Mouse (Mus musculus) layer of hippocampus, adult 18-20 months (tissue): ENCODE results near the gene Tiam1. TPM values are rescaled to one million over a fixed set of nuclear protein-coding genes. Genes with fewer than 3 reads are reported as not detected.

Source experiments
- DNase-seq, 2 experiments: peaks; one replicate each; pipeline ENCODE4 v3.0.0; 2022; ENCODE audit warnings: low spot score in 2 of 2
- total RNA-seq, 2 experiments: library from RNA; stranded (reverse); gene quantifications; 2 replicates each; pipeline ENCODE4 v1.2.3; 2021

Tiam1 gene
- total RNA-seq, 2 experiments from 2014 or later: 109 to 111 TPM

DNA sequence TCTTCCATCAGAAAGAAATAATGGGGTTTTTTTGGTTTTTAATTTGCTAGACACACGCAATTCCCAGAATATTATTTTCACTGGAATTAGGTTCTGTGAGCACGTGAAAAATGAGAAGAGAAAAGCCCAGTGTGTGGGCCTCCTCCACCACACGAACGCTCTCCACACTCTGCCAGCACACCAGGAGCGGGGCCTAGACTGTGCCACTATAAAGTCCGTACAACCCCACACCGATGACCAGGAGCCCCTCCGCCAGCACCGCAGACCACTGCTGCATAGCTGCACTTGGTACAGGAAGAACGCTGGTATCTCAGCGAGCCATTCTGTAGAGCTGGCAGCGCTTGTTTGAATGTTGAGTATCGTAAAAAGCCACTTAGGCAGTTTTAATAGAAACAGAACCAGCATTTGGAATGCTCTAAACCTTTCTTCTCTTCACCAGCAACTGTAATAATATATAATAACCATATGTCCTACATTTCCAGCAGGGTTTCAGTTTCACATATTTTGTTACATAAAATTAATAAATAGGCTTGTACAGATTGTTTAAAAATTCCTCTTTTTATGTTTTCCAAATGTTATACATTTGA, 136.1 kb downstream of the Tiam1 start:
- no peak for DNase-seq

DNA sequence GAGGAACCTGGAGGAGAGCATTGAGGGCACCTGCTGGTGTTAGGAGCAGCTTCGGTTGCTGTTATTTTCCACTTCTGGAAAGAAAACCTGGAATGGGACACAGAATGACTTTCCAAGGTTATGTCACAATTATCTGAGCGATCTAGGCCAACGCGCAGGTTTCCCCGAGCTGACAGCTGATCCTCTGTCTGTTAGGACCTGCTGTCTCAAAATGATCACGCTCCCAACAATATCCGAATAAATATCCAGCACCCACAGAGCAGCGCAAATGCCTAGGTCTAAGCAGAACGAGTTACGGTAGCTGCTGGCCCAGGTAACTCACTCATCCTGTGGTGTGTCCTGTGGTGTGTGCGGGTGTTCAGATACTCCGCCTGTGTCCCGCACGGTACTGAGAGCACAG, 140.0 kb downstream of the Tiam1 start:
- peak in 1 of 2 experiments; percentile 56 for DNase-seq

DNA sequence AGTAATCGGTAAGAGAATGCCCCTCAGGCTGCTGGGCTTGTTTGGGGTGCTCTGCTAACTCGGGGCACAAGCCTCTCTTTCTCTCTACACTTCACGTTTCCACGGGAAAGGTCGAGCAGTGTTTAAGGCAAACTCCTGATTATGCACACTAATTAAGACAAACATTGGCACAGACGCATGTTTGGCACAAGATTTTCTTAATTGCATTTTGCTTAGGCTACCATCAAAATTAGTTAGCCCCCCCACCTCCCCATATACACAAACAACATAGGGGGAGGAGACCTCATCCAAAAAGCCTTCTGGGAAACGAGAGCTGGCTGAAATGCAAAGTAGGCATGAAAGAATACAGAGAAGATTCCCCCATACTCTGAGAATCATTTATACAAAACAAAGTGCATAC, 148.4 kb downstream of the Tiam1 start:
- no peak for DNase-seq

DNA sequence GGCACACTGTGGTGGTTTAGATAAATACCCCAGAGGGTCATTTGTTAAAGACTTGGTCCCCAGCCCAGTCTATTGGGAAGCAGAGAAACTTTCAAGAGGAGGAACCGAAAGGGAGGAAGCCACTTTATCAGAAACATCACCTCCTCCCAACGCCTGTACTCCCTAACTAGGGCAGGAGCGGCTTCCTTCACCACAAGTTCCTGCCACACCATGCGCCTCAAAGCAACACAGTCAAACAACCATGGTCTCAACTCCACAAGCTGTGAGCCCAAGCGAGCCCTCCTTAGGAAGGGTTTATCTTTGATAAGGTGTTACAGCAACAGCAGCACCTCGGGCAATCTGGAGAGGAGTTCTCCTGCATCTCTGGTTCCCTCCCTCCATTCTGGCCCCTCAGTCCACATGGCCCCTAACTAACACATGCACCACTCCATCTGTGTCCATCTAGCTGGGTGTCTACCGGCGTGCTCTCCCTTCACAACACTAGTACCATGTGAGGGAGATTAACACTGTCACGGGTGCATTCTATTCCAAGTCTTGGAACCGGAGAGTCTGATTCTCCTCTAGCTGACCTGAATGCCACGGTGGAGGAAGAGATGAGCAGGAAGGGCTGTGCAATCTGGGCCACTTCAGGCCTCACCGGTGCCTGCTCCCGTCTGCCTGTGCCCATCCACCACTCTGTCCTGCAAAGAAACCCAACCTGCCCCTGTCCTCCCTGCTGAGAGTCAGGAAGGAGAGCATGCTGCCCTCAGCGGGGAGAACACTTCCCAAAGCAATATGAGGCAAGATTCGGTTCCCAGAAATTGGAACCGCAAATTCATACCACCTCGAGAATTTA, 149.4 kb downstream of the Tiam1 start:
- no peak for DNase-seq

DNA sequence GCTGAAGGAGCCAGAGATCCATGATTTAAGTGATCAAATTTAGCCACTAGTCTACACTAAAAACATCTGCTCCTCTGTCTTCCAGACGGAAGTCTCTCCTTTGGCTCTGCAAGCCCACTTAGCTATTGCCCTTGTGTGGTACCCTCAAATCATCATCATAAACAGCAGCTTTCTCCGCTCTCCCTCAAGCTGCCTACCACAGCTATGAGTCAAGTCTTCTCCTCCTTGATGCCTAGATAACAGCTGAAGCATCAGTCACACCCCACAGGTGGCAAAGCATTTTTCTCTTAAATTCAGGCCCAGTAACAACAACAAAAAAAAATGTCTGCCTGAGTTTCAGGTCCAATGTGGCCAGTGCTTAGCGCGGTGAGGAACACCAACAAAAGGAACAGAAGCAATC, 150.1 kb downstream of the Tiam1 start:
- DNase-seq: no peak

DNA sequence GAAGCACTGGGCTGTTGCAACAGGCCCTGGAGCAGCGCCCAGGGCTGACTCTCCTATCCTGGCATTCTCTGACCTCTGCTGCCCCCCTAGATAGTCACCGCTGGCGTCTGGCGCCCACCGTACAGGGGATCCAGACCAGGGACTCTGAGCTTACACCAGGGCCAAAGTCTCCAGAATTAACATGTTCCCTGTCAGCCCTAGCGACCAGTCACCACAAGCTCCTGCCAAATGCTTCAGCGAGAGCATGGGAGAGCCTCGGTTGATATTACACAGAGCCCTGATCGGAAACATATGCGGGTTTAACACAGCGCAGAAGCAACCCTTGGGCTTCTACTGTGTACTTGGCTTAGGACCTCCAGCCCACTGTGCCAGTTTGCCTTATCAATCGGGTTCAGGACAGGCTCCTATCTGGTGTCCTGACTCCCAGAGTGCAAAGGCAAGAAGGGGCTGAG, 151.8 kb downstream of the Tiam1 start:
- DNase-seq: no peak

DNA sequence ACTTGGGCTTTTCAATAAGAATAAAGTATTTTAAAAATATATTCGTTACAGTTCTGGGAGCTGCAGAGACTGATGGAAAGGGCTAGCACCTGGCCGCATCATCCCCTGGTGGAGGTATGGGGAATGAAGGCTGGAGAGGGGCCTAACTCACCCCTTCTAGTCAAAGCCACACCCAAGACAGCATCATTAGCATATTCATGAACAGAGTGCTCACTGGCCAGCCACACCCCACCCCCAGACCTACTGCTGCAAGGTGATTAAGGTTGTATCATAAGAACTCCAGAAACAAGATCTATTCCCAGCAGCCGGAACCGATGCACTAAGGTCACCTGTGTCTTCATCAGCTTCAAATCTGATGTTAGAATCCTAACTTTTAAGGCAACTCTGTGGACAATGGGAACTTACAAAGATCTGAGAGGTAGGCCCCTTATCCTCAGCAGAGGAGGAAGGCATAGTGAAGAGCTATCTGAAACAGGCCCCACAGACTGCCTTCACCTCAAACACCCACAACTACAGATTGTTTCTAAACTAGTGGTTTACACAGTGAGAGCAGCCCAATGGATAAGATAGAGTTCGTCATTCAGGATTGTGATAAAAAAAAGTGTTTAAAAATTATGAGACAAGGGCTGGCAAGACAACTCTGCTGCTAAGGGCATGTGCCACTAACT, 153.1 kb downstream of the Tiam1 start:
- DNase-seq: no peak

DNA sequence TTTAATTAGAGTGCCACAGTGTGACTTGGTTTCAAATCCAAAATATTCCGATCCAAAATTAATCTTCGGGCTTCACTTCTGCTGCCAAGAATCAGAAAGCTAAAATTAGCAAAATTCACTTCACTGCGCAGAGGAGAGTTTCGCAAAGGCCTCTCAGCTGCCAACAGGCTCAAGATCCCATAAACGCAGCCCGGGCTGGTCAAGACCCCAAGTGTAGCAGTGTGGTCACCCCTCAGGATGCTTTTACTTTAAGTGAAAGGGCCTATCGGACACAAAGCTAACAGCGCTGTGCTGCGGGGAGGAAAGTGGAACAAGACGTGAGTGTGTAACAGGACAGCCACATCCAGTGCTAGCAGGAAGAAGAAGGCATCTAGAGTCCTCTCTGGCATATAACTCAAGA, 153.8 kb downstream of the Tiam1 start:
- peak in 1 of 2 experiments; percentile 38 for DNase-seq

DNA sequence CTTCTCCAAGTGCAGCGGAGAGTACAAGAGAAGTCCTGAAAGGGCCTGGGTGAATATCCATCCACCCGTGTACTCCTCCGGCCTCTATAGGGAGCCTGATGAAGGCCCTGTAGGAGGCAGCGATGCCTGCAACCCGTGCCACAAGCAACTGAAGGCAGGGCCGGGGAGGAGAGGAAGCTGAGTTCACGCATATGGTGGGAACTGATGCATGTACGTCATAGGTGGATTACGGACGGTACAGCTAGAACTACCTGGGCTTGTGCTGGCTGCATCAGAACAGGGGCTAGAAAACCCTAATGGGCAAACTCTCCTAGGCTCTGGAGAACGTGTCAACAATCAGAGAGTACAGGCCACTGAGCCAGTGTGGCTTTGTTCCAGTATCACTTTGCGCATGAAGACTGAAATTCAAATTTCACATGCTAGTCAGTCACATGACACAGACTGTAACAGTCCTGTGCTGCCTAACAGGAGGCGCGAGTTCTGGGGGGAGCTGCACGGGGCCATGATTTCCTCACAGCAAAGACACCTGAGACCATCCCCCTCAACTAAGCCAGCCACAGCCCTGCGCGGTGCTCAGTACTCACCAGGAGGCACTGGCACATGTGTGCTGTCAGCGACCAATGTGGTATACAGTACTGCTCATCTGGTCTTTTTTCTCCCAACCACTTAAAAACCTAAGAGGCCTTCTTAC, 156.8 kb downstream of the Tiam1 start:
- no peak for DNase-seq

DNA sequence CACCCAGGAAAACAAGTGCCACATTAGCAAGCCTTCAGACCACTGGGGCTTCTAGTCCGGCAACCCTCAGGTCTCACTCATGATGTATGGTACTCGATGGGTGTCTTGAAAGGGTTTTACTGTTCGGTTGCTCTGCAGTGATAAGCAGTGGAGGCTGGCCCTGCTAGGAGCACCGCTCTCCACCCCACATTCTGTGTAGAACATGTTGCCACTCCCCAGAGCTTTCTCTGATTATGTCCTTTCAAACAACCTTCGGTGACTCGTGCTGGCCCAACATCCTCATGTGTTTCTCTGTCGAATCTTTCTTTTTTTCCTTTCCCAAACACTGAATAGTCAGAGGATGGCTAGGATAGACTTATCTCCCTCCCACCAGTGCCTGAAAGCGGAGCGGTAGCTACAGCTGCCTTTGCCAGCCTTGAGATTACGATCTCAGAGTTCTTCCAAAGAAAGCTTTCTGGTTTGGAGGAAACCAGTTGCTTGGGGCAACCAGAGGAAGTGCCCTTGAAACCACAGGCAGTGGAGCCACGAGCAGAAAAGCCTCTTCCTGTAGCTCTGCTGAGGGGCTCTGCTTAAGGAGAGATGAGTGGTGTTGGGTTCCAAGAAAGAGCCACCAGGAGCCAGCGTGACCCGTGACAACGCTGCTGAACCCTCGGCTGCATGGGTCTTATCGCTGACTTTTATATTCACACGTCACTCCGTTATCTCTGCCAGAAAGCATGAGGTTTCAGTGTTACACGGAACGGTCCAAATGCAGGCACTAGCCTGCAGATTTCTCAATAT, 157.7 kb downstream of the Tiam1 start:
- DNase-seq: no peak

DNA sequence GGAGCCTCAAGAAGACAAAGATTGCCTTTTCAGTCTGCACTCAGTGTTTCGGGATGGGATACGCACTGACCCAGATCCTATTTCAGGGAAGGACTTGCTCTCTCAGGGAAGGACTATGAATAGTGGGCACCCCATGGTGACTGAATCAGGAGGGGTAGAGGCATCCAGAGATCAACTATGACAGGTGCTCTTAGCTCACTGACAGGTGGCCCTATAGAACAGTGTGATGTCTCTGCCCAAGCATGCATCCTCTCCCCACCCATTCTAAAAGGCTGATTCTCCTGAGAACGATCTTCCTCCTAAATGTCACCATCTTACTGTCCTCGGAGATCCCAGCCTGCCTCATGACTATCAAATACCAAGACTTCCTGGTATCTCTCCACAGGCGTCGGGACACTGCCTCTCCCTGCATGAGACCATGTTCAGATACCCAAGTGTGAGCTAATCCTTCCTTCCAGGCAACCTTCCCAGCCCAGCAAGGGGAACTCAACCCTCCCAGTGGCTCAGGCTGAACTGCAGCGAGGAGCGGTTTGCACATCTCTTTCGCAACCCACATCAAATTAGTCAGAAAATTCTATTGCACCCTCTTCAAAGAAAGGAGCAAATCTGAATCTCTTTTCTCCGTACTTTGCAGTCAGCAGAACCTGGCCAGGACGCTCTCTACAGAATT, 163.4 kb downstream of the Tiam1 start:
- DNase-seq: no peak

DNA sequence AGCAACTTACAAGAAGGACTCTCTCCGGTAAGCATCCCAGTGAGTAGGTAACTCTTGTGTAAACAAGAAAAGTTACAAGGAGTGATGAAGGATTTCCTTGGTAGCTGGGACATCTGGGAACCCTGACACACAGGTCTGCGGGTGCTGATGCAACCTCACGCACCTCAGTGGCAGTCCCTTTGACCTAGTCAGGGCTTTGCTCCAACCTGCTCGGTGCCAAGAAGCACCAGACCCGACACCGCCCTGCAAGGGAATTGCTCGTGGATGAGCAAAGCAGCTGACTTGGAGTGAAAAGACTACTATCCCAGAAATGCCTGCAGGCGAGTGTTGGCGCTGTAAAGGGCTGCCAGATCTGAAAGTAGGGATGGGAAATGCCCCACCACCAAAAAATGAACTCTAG, 168.1 kb downstream of the Tiam1 start:
- no peak for DNase-seq

DNA sequence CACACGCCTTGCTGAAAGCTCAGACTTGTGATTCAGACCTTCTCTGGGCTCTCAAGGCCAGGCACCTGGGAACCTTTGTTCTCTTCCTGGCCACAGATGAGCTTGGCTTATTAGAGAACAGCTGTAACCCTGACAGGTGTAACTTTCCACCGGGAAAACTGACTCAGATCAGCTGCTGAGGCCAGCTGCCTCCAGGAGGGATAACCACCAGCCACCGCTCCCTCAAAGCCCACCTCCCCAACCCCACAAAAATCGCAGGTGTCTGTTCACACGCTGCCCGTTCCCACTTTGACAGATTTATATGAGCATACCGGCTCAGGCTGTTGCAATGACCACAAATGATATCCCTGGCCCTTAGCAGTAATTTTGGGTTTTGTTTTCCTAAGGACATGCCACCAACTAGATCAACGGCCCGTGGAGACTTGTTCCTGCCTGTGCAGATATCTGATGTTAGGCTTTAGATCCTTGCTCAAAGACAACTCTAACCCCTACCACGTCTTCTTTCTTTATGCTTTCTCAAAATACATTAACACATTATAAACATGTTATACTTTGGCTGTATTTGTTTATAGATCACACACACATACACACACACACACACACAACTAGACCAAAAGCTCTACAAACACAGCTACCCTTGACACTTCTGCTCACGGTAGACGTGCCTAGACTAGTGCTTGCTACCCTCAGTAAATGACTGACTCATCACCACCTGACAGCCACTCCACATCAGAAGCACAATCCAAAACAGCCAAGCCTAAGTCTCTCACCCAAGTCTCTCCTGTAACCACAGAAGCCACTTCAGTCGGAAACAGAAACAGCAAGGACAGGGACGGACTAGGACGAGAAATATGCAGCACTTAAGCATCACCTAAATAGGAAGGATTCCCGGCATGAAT, 169.5 kb downstream of the Tiam1 start:
- DNase-seq: no peak

DNA sequence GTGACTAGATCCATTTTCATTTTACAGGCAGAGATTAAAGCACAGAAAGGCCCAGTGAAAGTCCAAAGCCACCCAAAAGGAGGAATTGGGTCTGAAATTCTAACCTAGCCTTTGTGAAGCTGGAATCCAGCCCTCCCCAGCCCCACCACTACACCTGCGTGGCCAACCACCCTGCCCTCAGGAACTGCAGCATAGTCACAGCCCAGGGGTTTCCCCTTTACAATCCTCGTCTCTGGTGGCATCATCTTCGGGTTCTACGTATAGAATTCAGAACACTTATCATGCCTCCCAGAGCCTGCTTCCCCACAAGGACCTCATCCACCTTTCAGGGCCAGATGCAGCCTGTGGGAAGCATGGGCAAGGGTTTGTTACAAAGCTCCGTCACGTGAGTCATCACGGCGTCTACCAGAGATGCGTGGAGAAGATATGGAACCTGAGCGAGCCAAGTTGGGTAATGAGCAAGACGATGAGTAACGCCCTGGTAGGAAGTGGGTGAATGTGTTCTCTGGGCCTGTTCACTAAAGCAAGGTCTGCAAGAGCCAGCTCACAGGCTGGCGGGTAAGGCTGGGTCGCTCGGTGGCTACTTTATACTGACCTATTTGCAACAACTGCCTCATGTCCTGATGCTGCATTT, 170.6 kb downstream of the Tiam1 start:
- DNase-seq: no peak

DNA sequence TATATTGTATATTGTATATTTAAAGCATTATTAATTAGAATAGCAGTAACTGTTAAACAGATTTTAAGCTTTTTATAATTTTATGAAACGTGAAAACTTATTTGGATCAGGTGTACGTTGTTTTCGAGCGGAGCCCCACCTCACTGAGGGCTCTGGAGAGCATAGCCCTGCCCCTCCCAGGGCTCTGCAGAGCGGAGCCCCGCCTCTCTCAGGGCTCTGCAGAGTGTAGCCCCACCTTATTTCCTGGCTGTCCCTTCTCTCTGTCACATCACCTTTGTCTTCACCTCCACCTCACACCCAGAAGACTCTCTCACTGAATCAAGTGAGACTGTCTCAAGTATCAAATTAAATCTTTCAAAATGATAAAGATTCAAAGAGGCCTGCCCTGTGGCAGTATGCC, 171.6 kb downstream of the Tiam1 start:
- no peak for DNase-seq

DNA sequence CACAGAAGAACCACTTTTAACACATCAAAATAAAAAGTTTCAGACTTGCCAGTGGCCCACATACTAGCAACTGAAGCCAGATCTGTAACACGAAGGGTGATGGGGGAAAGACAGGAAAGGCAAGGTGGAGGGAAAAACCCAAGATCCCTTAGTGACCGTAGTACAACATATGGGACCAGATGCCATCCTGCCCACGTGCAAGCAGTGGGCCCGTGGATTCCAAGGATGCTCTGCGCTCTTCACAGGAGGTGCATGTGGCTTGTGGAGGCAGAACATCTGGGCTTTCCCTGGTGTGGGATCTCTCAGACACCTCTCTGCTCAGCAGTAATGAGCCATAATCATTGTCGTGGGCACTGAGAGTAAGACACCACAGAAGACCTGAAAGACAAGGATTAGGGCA, 175.5 kb downstream of the Tiam1 start:
- DNase-seq: peak in 1 of 2 experiments; percentile 63

DNA sequence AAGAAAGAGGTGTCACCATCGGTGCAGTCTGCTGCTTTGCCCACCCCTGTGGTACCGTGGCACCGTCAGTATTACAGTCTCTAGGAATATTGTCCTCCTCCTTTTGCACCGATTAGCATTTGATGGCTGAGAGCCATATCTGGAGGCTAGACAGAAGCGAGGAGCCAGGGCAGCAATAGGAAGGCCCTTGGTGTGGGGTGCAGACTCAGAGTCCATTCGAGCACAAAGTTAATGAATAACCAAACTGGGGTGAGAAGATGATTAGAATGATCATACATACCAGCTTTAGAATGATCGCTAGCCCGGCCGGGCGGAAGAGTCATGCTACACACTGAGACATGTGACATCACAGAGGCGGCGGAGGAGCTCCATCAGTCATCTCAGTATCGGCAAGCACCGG, 180.7 kb downstream of the Tiam1 start:
- DNase-seq: no peak

DNA sequence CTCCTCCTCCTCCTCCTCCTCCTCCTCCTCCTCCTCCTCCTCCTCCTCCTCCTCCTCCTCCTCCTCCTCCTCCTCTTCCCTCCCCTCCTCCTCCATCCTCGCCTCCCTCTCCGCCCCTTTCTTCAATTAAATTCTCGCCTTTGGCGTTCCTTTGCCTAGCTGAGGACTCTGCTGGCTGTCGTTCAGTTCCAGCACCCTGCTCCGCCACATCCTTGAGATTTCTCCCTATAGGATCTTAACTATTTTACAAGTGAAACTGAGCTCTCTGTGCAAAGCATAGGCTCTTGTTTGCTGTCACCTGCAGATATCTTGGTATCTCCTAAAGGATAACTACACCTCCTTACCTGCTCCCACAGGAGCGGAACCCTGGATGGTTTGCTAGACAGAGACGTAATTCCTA, 182.7 kb downstream of the Tiam1 start:
- DNase-seq: no peak
